Mouse (Mus musculus): ENCODE measurements around the gene Ubtf. TPM values are rescaled to one million over a fixed set of nuclear protein-coding genes. Genes with fewer than 3 reads are reported as not detected.

Ubtf gene
- total RNA-seq, 2 experiments from 2014 or later, result 35.4 to 42.6 TPM

DNA sequence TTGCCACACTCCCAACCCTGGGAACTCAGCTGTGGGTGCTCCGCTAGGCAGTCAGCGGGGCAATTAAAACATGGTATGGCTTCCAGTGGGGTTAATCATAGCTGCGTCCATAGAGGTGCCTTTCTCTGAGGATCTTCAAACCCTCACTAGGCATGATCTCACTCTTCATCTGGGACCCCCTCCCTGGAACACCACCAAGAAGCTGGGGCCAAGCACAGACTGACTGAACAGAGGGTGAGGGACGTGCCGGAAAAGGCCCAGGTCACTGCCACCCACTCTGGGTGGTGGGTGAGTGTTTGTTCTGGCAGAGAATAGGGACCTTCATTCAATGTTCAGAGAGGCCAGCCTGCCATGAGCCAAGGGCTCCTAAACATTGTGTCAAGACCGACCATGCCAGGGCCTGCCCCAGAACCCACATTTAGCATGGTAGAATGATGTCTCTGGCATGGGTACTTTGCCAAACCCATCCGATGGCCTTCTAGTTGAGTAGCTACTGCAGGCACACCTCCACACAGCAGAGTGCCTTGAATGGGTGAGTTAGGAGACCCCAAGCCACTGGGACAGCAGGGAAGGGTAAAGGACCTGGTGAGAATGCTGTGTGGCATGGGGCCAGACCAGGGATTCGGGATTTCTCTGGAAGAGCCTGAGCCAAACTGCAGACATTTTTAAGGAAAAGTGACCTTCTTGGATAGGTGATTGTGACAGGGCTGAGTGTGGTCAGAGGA, 52.7 kb downstream of the Ubtf start:
- DNase-seq (ENCODE audit: low spot score), result no peak

DNA sequence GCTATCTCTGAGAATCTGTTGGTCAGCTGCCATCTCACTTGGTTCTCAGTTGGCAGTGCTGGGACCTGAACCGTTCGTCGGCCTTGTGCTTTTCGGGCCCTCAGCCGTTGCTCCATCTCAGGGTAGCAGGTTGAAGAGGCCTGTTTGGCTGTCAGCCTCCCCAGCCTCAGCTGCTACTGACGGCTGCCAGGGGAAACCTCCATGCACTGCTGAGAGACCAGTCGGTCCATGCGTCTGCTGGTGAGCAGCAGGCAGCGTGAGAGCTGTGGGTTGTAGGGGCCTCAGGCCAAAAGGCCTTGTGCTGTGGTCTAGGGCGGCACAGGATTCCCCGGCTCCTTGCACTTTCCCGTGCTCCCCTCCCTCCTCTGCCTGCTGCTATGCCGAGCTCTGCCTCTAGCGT, 53.7 kb downstream of the Ubtf start:
- DNase-seq (ENCODE audit: low spot score), result no peak

- DNase-seq (ENCODE audit: low spot score), result no peak
Observed at GRCm38 (mm10) chr11:102263211-102263610, 56.3 kb downstream of the Ubtf start.

DNA sequence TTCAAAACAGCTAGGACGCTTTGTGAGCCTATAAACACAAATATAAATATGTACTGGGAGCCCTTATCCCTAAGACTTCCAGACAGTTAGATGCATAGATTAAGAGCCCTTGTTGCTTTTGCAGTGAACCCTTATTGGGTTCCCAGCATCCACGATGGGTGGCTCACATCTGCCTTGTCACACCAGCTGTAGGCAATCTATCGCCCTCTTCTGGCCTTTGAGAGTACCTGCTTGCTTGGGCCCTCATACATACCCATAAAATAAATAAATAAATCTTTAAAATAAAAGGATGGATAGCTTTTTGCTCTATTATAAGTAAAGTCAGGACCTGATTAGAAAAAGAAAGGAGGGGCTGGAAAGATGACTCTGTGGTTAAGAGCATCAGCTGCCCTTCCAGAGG, 61.0 kb downstream of the Ubtf start:
- no peak for DNase-seq (ENCODE audit: low spot score)

DNA sequence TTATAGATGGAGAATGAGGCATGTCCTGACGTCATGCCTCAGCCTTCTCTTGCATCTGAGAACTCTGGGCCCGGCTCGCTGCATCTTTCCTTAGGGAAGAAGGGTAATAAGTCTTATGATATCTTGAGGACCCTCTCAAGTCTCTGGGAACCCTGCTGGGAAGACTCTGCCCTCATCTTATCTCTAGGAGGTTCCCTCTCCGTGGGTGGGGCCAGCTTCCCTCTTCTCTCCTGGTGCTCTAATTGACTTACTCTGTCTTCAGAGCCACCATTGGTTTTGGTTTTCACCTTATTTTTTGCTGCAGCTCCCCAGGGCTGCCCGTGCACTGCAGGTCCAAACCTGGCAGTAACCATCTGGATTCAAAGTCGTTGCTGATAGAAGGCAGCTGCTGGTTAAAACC, 61.4 kb downstream of the Ubtf start:
- DNase-seq (ENCODE audit: low spot score), result no peak

- DNase-seq (ENCODE audit: low spot score), result no peak
Observed at GRCm38 (mm10) chr11:102257514-102257913, 62.0 kb downstream of the Ubtf start.

Other genes with a start within 250 kb of the Ubtf start
- gene Mpp2, start 231.2 kb downstream of the Ubtf start, total RNA-seq (2021), result 1 to 10 TPM; 1.0 to 1.2 TPM
- gene Ppy, start 218.4 kb downstream of the Ubtf start, total RNA-seq (2021), result not detected
- gene Pyy, start 211.9 kb downstream of the Ubtf start, total RNA-seq (2021), result not detected
- gene Nags, start 174.2 kb downstream of the Ubtf start, total RNA-seq (2021), result not detected
- 1 to 10 TPM; 9.3 to 9.8 TPM for gene Tmem101, start 163.3 kb downstream of the Ubtf start, total RNA-seq (2021)
- 100 to 1,000 TPM; 102 to 105 TPM for gene Lsm12, start 134.4 kb downstream of the Ubtf start, total RNA-seq (2021)
- gene G6pc3, start 130.1 kb downstream of the Ubtf start, total RNA-seq (2021), result 10 to 100 TPM; 60.4 to 61.1 TPM
- gene Hdac5, start 89.6 kb downstream of the Ubtf start, total RNA-seq (2021), result 100 to 1,000 TPM in 1 of 2 experiments, 10 to 100 TPM in 1; 73.6 to 104 TPM
- not detected for gene BC030867, start 70.9 kb downstream of the Ubtf start, total RNA-seq (2021)
- 10 to 100 TPM; 86.0 to 97.5 TPM for gene Asb16, start 51.0 kb downstream of the Ubtf start, total RNA-seq (2021)
- gene Tmub2, start 34.8 kb downstream of the Ubtf start, total RNA-seq (2021), result 10 to 100 TPM; 14.6 to 15.8 TPM
- 10 to 100 TPM in 1 of 2 experiments, 1 to 10 TPM in 1; 9.3 to 13.0 TPM for gene Atxn7l3, start 23.1 kb downstream of the Ubtf start, total RNA-seq (2021)
- gene Slc4a1, start 46.5 kb upstream of the Ubtf start, total RNA-seq (2021), result under 1 TPM in 1 of 2 experiments, not detected in 1; 0.07 TPM
- gene Rundc3a, start 73.7 kb upstream of the Ubtf start, total RNA-seq (2021), result not detected
- 10 to 100 TPM; 61.2 to 62.0 TPM for gene Slc25a39, start 88.2 kb upstream of the Ubtf start, total RNA-seq (2021)
- 10 to 100 TPM; 17.1 to 20.7 TPM for gene Grn, start 110.6 kb upstream of the Ubtf start, total RNA-seq (2021)
- 1 to 10 TPM in 1 of 2 experiments, under 1 TPM in 1; 0.62 to 1.1 TPM for gene Fam171a2, start 127.9 kb upstream of the Ubtf start, total RNA-seq (2021)
- 1 to 10 TPM in 1 of 2 experiments, under 1 TPM in 1; 0.64 to 1.4 TPM for gene Itga2b, start 150.4 kb upstream of the Ubtf start, total RNA-seq (2021)
- gene Gpatch8, start 236.7 kb upstream of the Ubtf start, total RNA-seq (2021), result 10 to 100 TPM; 26.1 to 27.1 TPM

All from gastrocnemius, adult 18-20 months (tissue).